ENCODE assay signal across 8 mouse cellular contexts in genomic region chr17:49968467-49969207, GRCm38 (mm10).
DNase-seq lines count a peak whose midpoint lies in the region; ATAC-seq and TF ChIP-seq lines count a peak whose summit lies in the region.

No protein-coding gene starts in this region.

- peak; percentile 33 for DNase-seq in ES-CJ7 (ENCODE audit: low read depth, low spot score)
- peak; percentile 59 for DNase-seq in adrenal gland, postnatal 10 days
- DNase-seq in embryo, embryonic 11 days: peak; percentile 72
- peak; percentile 82 for DNase-seq in heart, adult 8-10 months (ENCODE audit: low spot score)
- DNase-seq in layer of hippocampus, adult 18-20 months (ENCODE audit: low spot score in 2 of 2): peak; percentile 40 to 87
- peak; percentile 76 for DNase-seq in lung, postnatal 0 days (ENCODE audit: low spot score)
- DNase-seq in retina, embryonic 14.5 days (ENCODE audit: low spot score): peak; percentile 80
- DNase-seq in yolk sac, embryonic 10.5 days (ENCODE audit: low spot score): no peak

- no peak overlapping the region for H3K4me3 ChIP-seq in lung, postnatal 0 days (ENCODE audit: low read depth, low read length)

- no peaks in the 10 kb centered on the region for H3K4me1 ChIP-seq in lung, postnatal 0 days (ENCODE audit: insufficient read depth, low read depth, low read length)

- H3K9me3 ChIP-seq in lung, postnatal 0 days (ENCODE audit: low read length): 0 out of 2 replicates have a peak, but pooled peaks cover 2% of the 10 kb centered on the region

- no peak for TF ChIP-seq EP300 in lung, postnatal 0 days (IDR thresholded peaks at IDR 0.05)

- WGBS in lung, postnatal 0 days: 51% methylated on average over 9 of the region's 9 CpGs

- H3K27me3 ChIP-seq in lung, postnatal 0 days (replicated peaks; ENCODE audit: insufficient read depth, low read length): no peaks in the 10 kb centered on the region

- H3K4me2 ChIP-seq in lung, postnatal 0 days (replicated peaks; ENCODE audit: low read depth, low read length): no peak overlapping the region

- ATAC-seq in lung, postnatal 0 days: peak; percentile 38

- peak; percentile 74 for TF ChIP-seq CTCF in lung, postnatal 0 days (IDR thresholded peaks at IDR 0.05)

- no peak overlapping the region for H3K9ac ChIP-seq in lung, postnatal 0 days (replicated peaks; ENCODE audit: low read depth)

- H3K36me3 ChIP-seq in lung, postnatal 0 days (ENCODE audit: insufficient read depth, low read length): no peaks in the 10 kb centered on the region

- no peak overlapping the region for H3K27ac ChIP-seq in lung, postnatal 0 days (ENCODE audit: low read length)
